Mouse (Mus musculus) limb, embryonic 11.5 days (tissue): ENCODE data around the gene Ssbp4. TPM values are rescaled to one million over a fixed set of nuclear protein-coding genes. Genes with fewer than 3 reads are reported as not detected.

Experiments used
- ATAC-seq: fragments of 200-750 bp; cut with Nextera tagmentation; 2 replicates; pipeline ENCODE4 v1.8.0; 2017; ENCODE audit warnings: low read depth; ENCODE audit not compliant: insufficient number of reproducible peaks, low FRiP score, low TSS enrichment
- DNase-seq: peaks from one replicate; pipeline ENCODE4 v3.0.0-alpha.2; 2015; ENCODE audit warnings: low spot score
- H3K27ac ChIP-seq: fragments of 300-500 bp; sonication (generic); replicated peaks from 2 replicates; pipeline ENCODE4 v1.5.1; 2014; ENCODE audit warnings: low read depth, mild to moderate bottlenecking, low read length
- H3K27me3 ChIP-seq: fragments of 300-500 bp; sonication (generic); 2 replicates; pipeline ENCODE4 v1.6.1; 2014; ENCODE audit warnings: mild to moderate bottlenecking, low read length, mixed read lengths; ENCODE audit not compliant: control insufficient read depth, insufficient read depth
- H3K36me3 ChIP-seq: fragments of 300-500 bp; sonication (generic); 2 replicates; pipeline ENCODE4 v1.6.1; 2014; ENCODE audit warnings: mild to moderate bottlenecking, low read length, moderate library complexity, mixed read lengths; ENCODE audit not compliant: control insufficient read depth, insufficient read depth
- H3K4me1 ChIP-seq: fragments of 300-500 bp; sonication (generic); 2 replicates; pipeline ENCODE4 v1.6.1; 2014; ENCODE audit warnings: low read length, mixed read lengths; ENCODE audit not compliant: control insufficient read depth, insufficient read depth
- H3K4me2 ChIP-seq: fragments of 300-500 bp; sonication (generic); 2 replicates; pipeline ENCODE4 v1.6.1; 2014; ENCODE audit warnings: low read depth, mild to moderate bottlenecking, moderate library complexity; ENCODE audit not compliant: severe bottlenecking
- H3K4me3 ChIP-seq: fragments of 300-500 bp; sonication (generic); 2 replicates; pipeline ENCODE4 v1.5.1; 2014; ENCODE audit warnings: low read depth, low read length
- H3K9ac ChIP-seq: fragments of 300-500 bp; sonication (generic); 2 replicates; pipeline ENCODE4 v1.6.1; 2014; ENCODE audit warnings: mild to moderate bottlenecking, low read length
- H3K9me3 ChIP-seq: fragments of 300-500 bp; sonication (generic); 2 replicates; pipeline ENCODE4 v1.6.1; 2016; ENCODE audit warnings: low read length; ENCODE audit not compliant: control insufficient read depth
- WGBS: fragments of 180-500 bp; shearing (Covaris S2); extraction: QIAGEN DNeasy Blood & Tissue Kit; methylation state at CpG from one replicate; pipeline ENCODE4 v1.1.7; 2014; 5-methylcytosine and 5-hydroxymethylcytosine counted together
- polyA plus RNA-seq: library from polyadenylated mRNA; unstranded; fragments of >200 nt; fragmentation: Nextera tagmentation; extraction: Ambion mirVana; gene quantifications from 2 replicates; pipeline ENCODE4 v1.2.1, GENCODE M21; 2014

Ssbp4 gene
- polyA plus RNA-seq, 1 experiment from 2014 or later, result 177 TPM

GRCm38 (mm10) chr8:70615894-70616293 lies 7.2 kb upstream of the Ssbp4 start, which contains the start of gene Lrrc25:
TSS of gene Lrrc25 (plus strand) at chr8:70616155.
- no peak within 1 kb of the TSS for H3K4me3 ChIP-seq
- DNase-seq, result no peak
- no peak for ATAC-seq
- no peak within 1 kb of the TSS for H3K4me2 ChIP-seq
- H3K9me3 ChIP-seq, result no peaks in the 10 kb centered on the region
- no peaks in the 10 kb centered on the region for H3K36me3 ChIP-seq
- no peak within 1 kb of the TSS for H3K27ac ChIP-seq
- peaks cover 1% of the 10 kb centered on the region; the same call in 1 of the 2 replicates for H3K4me1 ChIP-seq
- no peak within 1 kb of the TSS for H3K9ac ChIP-seq
- 85% methylated on average over 3 of the region's 3 CpGs for WGBS
- H3K27me3 ChIP-seq, result no peaks in the 10 kb centered on the region

- no peak overlapping the region for H3K27ac ChIP-seq
- DNase-seq (no peak), ATAC-seq (no peak)
- no peak overlapping the region for H3K4me3 ChIP-seq
- no peak overlapping the region for H3K9ac ChIP-seq
- H3K36me3 ChIP-seq, result no peaks in the 10 kb centered on the region
- no peaks in the 10 kb centered on the region for H3K27me3 ChIP-seq
- peaks cover 3% of the 10 kb centered on the region; the same call in 1 of the 2 replicates for H3K4me1 ChIP-seq
- no peak overlapping the region for H3K4me2 ChIP-seq
- WGBS, result 89% methylated on average over 8 of the region's 8 CpGs
- no peaks in the 10 kb centered on the region for H3K9me3 ChIP-seq
Measured at GRCm38 (mm10) chr8:70615281-70615680, 6.6 kb upstream of the Ssbp4 start.

- Histone ChIP-seq H3K9me3 (no peaks in the 10 kb centered on the region), H3K4me2 (no peak overlapping the region), H3K9ac (no peak overlapping the region), H3K27me3 (no peaks in the 10 kb centered on the region), H3K4me1 (peaks cover 3% of the 10 kb centered on the region; the same call in 1 of the 2 replicates), H3K27ac (no peak overlapping the region), H3K36me3 (no peaks in the 10 kb centered on the region), H3K4me3 (no peak overlapping the region)
- ATAC-seq (no peak), DNase-seq (no peak)
- WGBS, result 73% methylated on average over 5 of the region's 5 CpGs
Measured at GRCm38 (mm10) chr8:70614469-70614868, 5.8 kb upstream of the Ssbp4 start.

GRCm38 (mm10) chr8:70613763-70614162 lies 5.1 kb upstream of the Ssbp4 start:
- Histone ChIP-seq H3K4me1 (peaks cover 7% of the 10 kb centered on the region), H3K27me3 (no peaks in the 10 kb centered on the region), H3K36me3 (no peaks in the 10 kb centered on the region), H3K4me3 (no peak overlapping the region), H3K9ac (no peak overlapping the region), H3K4me2 (no peak overlapping the region), H3K9me3 (no peaks in the 10 kb centered on the region), H3K27ac (no peak overlapping the region)
- 18% methylated on average over 1 of the region's 1 CpGs for WGBS
- ATAC-seq (no peak), DNase-seq (no peak)

- Histone ChIP-seq H3K4me3 (peak overlapping the region; percentile 42), H3K9ac (peak overlapping the region; percentile 65; the same call in 1 of the 2 replicates), H3K4me2 (peak overlapping the region; percentile 77), H3K36me3 (no peaks in the 10 kb centered on the region), H3K27ac (peak overlapping the region; percentile 10; the same call in 1 of the 2 replicates), H3K4me1 (peaks cover 18% of the 10 kb centered on the region), H3K27me3 (no peaks in the 10 kb centered on the region), H3K9me3 (no peaks in the 10 kb centered on the region)
- DNase-seq (peak; percentile 95), ATAC-seq (no peak)
- WGBS, result 1% methylated on average over 6 of the region's 6 CpGs
Measured at GRCm38 (mm10) chr8:70611849-70612248, 3.2 kb upstream of the Ssbp4 start.

GRCm38 (mm10) chr8:70610796-70611771 lies 2.4 kb upstream of the Ssbp4 start:
- WGBS, result under 1% methylated on average over 54 of the region's 54 CpGs
- peaks cover 23% of the 10 kb centered on the region for H3K4me1 ChIP-seq
- DNase-seq, result peak; percentile 94

GRCm38 (mm10) chr8:70609849-70610795 lies 1.4 kb upstream of the Ssbp4 start:
- 2% methylated on average over 44 of the region's 45 CpGs for WGBS
- H3K9me3 ChIP-seq, result no peaks in the 10 kb centered on the region
- ATAC-seq (peak; percentile 55), DNase-seq (peak; percentile 92)
- peaks cover 23% of the 10 kb centered on the region for H3K4me1 ChIP-seq
- no peaks in the 10 kb centered on the region for H3K36me3 ChIP-seq
- peak overlapping the region; percentile 85 for H3K9ac ChIP-seq
- H3K4me2 ChIP-seq, result peak overlapping the region; percentile 77
- no peaks in the 10 kb centered on the region for H3K27me3 ChIP-seq
- H3K4me3 ChIP-seq, result peak overlapping the region; percentile 42
- H3K27ac ChIP-seq, result peak overlapping the region; percentile 100

More at GRCm38 (mm10) chr8:70610796-70611771, 2.4 kb upstream of the Ssbp4 start:
- no peaks in the 10 kb centered on the region for H3K36me3 ChIP-seq
- H3K9ac ChIP-seq, result peak overlapping the region; percentile 65
- H3K4me3 ChIP-seq, result peak overlapping the region; percentile 42
- H3K27ac ChIP-seq, result peak overlapping the region; percentile 100
- no peaks in the 10 kb centered on the region for H3K27me3 ChIP-seq
- ATAC-seq, result no peak
- peak overlapping the region; percentile 77 for H3K4me2 ChIP-seq
- H3K9me3 ChIP-seq, result no peaks in the 10 kb centered on the region

GRCm38 (mm10) chr8:70609368-70609848 lies 736 bp upstream of the Ssbp4 start:
- Histone ChIP-seq H3K27ac (peak overlapping the region; percentile 100), H3K36me3 (no peaks in the 10 kb centered on the region; the same call in 1 of the 2 replicates), H3K4me1 (peaks cover 25% of the 10 kb centered on the region), H3K9me3 (no peaks in the 10 kb centered on the region), H3K27me3 (no peaks in the 10 kb centered on the region), H3K4me3 (peak overlapping the region; percentile 42), H3K9ac (peak overlapping the region; percentile 85), H3K4me2 (peak overlapping the region; percentile 77)
- WGBS, result under 1% methylated on average over 35 of the region's 39 CpGs
- DNase-seq (peak; percentile 94), ATAC-seq (peak; percentile 74)
